Mouse (Mus musculus) liver, embryonic 14.5 days (tissue): ENCODE results near the gene Prr12. TPM values are rescaled to one million over a fixed set of nuclear protein-coding genes. Genes with fewer than 3 reads are reported as not detected.

ENCODE experiments used
- ATAC-seq: fragments of 200-750 bp; cut with Nextera tagmentation; 2 replicates; pipeline ENCODE4 v1.8.0; 2017; ENCODE audit warnings: moderate number of reproducible peaks, mild to moderate bottlenecking, moderate library complexity; ENCODE audit not compliant: insufficient read depth
- DNase-seq, 3 experiments: peaks; one replicate each; pipeline ENCODE4 v3.0.0-alpha.2; 2012 to 2013; ENCODE audit warnings: low read depth in 3 of 3, low spot score in 3 of 3
- H3K27ac ChIP-seq: fragments of 300-500 bp; sonication (generic); 2 replicates; pipeline ENCODE4 v1.5.1; 2014; ENCODE audit warnings: moderate library complexity, mild to moderate bottlenecking, control low read depth, inconsistent platforms
- H3K27me3 ChIP-seq: fragments of 300-500 bp; sonication (generic); 2 replicates; pipeline ENCODE4 v1.6.1; 2014; ENCODE audit warnings: mild to moderate bottlenecking, low read length, moderate library complexity; ENCODE audit not compliant: control insufficient read depth, insufficient read depth
- H3K36me3 ChIP-seq: fragments of 300-500 bp; sonication (generic); replicated peaks from 2 replicates; pipeline ENCODE4 v1.6.1; 2014; ENCODE audit warnings: low read depth; ENCODE audit not compliant: control insufficient read depth, insufficient read depth
- H3K4me1 ChIP-seq, 2 experiments: fragments of 200-500 bp in 1 of 2; fragments of 300-500 bp in 1 of 2; sonication (generic) in 1 of 2; replicated peaks; 2 replicates each; pipeline ENCODE4 v1.6.1; 2012 to 2014; ENCODE audit warnings: antibody characterized with exemption in 1 of 2, inconsistent platforms in 1 of 2, low read length in 1 of 2; ENCODE audit not compliant: control insufficient read depth in 2 of 2, insufficient read depth in 2 of 2
- H3K4me2 ChIP-seq: fragments of 300-500 bp; sonication (generic); 2 replicates; pipeline ENCODE4 v1.6.1; 2014; ENCODE audit warnings: low read depth, mild to moderate bottlenecking, control low read depth, moderate library complexity
- H3K4me3 ChIP-seq, 2 experiments: fragments of 200-500 bp in 1 of 2; fragments of 300-500 bp in 1 of 2; sonication (generic) in 1 of 2; 2 replicates each; pipeline ENCODE4 v1.5.1; 2012 to 2014; ENCODE audit warnings: low read depth in 2 of 2, low read length in 2 of 2, mild to moderate bottlenecking in 2 of 2, control low read depth in 1 of 2, inconsistent platforms in 1 of 2, moderate library complexity in 1 of 2; ENCODE audit not compliant: insufficient read depth in 1 of 2
- H3K9ac ChIP-seq: fragments of 300-500 bp; sonication (generic); replicated peaks from 2 replicates; pipeline ENCODE4 v1.6.1; 2014; ENCODE audit warnings: mild to moderate bottlenecking, control low read depth, moderate library complexity
- H3K9me3 ChIP-seq: fragments of 300-500 bp; sonication (generic); 2 replicates; pipeline ENCODE4 v1.6.1; 2016; ENCODE audit warnings: low read length, mixed read lengths; ENCODE audit not compliant: control insufficient read depth
- CTCF ChIP-seq: IDR thresholded peaks from 2 replicates; pipeline ENCODE4 v1.5.1; 2016; ENCODE audit warnings: antibody characterized with exemption, low read depth, control low read depth
- EP300 ChIP-seq: IDR thresholded peaks from 2 replicates; pipeline ENCODE4 v1.6.1; 2016; ENCODE audit warnings: antibody characterized with exemption, low read depth
- WGBS: fragments of 180-500 bp; shearing (Covaris S2); extraction: QIAGEN DNeasy Blood & Tissue Kit; methylation state at CpG from one replicate; pipeline ENCODE4 v1.1.7; 2014; ENCODE audit not compliant: insufficient replicate concordance; 5-methylcytosine and 5-hydroxymethylcytosine counted together
- polyA plus RNA-seq, 2 experiments: library from polyadenylated mRNA; depleted of rRNA in 1 of 2; stranded (reverse) in 1 of 2; unstranded in 1 of 2; fragments of >200 nt; fragmentation: Nextera tagmentation in 1 of 2; extraction: Ambion mirVana in 1 of 2; gene quantifications; 2 replicates each; pipeline versions ENCODE4 v1.2.1 to v1.2.3; 2012 to 2014

Gene Prr12
- polyA plus RNA-seq, 2 experiments, result 1.9 to 2.6 TPM

DNA sequence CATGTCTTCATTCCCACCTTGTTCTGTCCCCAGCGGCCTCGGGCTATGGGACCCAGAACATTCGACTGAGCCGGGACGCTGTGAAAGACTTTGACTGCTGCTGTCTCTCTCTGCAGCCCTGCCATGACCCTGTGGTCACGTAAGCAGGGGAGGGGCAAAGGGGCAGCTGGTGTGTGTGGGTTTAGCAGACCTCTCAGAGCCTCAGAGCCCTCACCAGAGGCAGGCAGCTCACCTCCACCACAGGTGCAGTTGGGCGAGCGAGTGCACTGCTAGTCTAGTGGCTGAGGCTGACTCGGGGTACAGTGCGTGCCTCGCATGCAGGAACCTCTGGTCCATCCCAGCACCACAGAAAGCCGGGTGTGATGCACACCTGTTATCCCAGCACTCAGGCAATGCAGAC is 21.3 kb upstream of the Prr12 start:
- 82% methylated on average over 12 of the region's 12 CpGs for WGBS
- no peak for TF ChIP-seq EP300
- no peak for TF ChIP-seq CTCF
- H3K4me1 ChIP-seq, result peaks cover 0 to 4% of the 10 kb centered on the region in 2 experiments; a peak in 1 of 4 replicates
- no peak overlapping the region for H3K4me2 ChIP-seq
- no peak for ATAC-seq
- no peak overlapping the region for H3K4me3 ChIP-seq
- H3K9me3 ChIP-seq, result no peaks in the 10 kb centered on the region
- H3K27ac ChIP-seq, result no peak overlapping the region
- no peaks in the 10 kb centered on the region for H3K27me3 ChIP-seq
- no peak overlapping the region for H3K9ac ChIP-seq
- no peak for DNase-seq
- H3K36me3 ChIP-seq, result peaks cover 7% of the 10 kb centered on the region; the same call in 1 of the 2 replicates

DNA sequence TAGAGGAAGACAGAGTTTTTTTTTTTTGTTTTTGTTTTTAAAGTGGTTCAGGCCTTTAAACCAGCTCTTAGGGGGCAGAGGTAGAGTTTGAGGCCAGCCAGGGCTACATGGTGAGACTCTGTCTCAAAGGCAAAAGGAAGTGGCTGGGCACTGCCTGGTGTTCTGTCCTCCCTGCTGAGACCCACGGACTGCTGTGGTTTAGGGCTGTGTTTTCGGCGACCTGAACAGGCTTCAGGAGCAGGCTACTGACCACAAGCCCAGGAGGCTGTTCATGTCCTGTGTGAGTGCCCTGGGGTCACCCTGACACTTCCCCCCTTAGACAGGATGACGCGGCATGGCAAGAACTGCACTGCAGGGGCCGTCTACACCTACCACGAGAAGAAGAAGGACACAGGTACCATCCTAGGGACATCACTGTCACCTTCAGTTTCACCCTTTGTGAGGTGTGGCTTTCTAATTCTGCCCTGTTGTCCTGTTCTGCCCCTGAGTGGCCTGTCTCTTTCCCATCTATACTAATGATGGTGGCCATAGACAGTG is 20.6 kb upstream of the Prr12 start:
- H3K9ac ChIP-seq, result no peak overlapping the region

DNA sequence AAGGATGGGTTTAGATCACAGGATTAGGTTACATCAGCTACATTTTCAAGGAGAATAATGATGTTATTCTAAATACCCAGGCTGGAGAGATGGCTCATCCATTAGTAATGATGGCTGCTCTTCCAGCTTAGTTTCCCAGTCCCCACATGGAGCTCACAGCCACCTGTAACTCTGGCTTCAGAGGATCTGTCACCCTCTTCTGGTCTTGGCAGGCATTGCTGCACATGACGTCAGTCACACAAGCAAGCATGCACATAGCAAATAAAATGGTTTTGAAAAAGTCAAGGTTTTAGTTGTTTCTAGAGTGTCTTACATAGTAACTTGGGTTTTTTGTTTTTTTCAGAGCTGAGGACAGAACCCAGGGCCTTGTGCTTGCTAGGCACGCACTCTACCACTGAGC is 19.5 kb upstream of the Prr12 start:
- 63% methylated on average over 2 of the region's 2 CpGs for WGBS
- no peak for ATAC-seq
- no peak for DNase-seq

More for the DNA sequence above, 20.6 kb upstream of the Prr12 start:
- no peaks in the 10 kb centered on the region for H3K27me3 ChIP-seq
- no peaks in the 10 kb centered on the region for H3K9me3 ChIP-seq
- H3K4me1 ChIP-seq, result peaks cover 0 to 5% of the 10 kb centered on the region in 2 experiments; a peak in 1 of 4 replicates
- DNase-seq (no peak), ATAC-seq (no peak)
- WGBS, result 50% methylated on average over 7 of the region's 7 CpGs
- TF ChIP-seq EP300 (no peak), CTCF (no peak)
- no peak overlapping the region for H3K4me3 ChIP-seq
- H3K36me3 ChIP-seq, result peaks cover 7% of the 10 kb centered on the region; the same call in 1 of the 2 replicates
- no peak overlapping the region for H3K27ac ChIP-seq
- H3K4me2 ChIP-seq, result no peak overlapping the region

DNA sequence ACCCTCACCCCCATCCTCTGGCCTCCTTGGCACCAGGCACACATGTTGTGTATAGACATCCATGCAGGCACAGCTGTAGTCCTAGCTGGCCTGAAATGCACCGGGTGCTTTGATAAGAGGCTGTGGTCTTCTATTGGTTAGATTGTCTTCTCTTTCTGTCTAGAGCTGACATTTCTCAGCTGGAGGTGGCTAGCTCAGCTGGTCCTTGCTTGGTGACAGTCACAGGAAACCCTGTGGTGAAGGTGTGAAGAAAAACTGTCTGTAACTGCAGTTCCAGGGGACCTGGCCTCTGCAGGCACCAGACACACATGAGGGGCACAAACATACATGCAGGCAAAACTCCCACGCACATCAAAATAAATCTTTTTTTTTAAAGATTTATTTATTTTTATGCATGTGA is 17.0 kb upstream of the Prr12 start:
- H3K27ac ChIP-seq, result no peak overlapping the region
- no peaks in the 10 kb centered on the region for H3K36me3 ChIP-seq
- no peak overlapping the region for H3K4me2 ChIP-seq
- 52% methylated on average over 2 of the region's 2 CpGs for WGBS
- ATAC-seq (no peak), DNase-seq (no peak)
- H3K9me3 ChIP-seq, result no peaks in the 10 kb centered on the region
- H3K9ac ChIP-seq, result no peak overlapping the region
- TF ChIP-seq CTCF (no peak), EP300 (no peak)
- H3K4me3 ChIP-seq, result no peak overlapping the region
- H3K4me1 ChIP-seq, result 0 out of 4 replicates have a peak, but pooled peaks cover 0 to 4% of the 10 kb centered on the region in 2 experiments
- H3K27me3 ChIP-seq, result no peaks in the 10 kb centered on the region

More for the DNA sequence above, 19.5 kb upstream of the Prr12 start:
- Histone ChIP-seq H3K9me3 (no peaks in the 10 kb centered on the region), H3K9ac (no peak overlapping the region), H3K4me1 (peaks cover 0 to 5% of the 10 kb centered on the region in 2 experiments; a peak in 1 of 4 replicates), H3K4me2 (no peak overlapping the region), H3K4me3 (no peak overlapping the region), H3K27me3 (no peaks in the 10 kb centered on the region), H3K36me3 (peaks cover 2% of the 10 kb centered on the region; the same call in 1 of the 2 replicates), H3K27ac (no peak overlapping the region)
- TF ChIP-seq CTCF (peak; percentile 67), EP300 (no peak)

DNA sequence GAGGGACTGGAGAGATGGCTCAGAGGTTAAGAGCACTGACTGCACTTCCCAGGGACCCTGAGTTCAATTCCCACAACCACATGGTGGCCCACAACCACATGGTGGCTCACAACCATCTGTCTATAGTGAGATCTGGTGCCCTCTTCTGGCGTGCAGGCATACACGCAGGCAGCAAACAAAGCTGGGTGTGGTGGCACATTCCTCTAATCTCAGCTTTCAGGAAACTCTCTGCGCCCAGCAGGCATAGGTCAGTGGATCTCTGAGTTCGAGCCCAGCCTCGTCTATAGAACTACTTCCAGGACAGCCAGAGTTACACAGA is 15.3 kb upstream of the Prr12 start:
- peak; percentile 93 for TF ChIP-seq CTCF
- no peak for TF ChIP-seq EP300
- DNase-seq (peak in 1 of 3 experiments; percentile 46), ATAC-seq (peak; percentile 46)
- Histone ChIP-seq H3K27me3 (no peaks in the 10 kb centered on the region), H3K36me3 (no peaks in the 10 kb centered on the region), H3K4me1 (peaks cover 6 to 7% of the 10 kb centered on the region in 2 experiments; a peak in 2 of 4 replicates), H3K27ac (no peak overlapping the region), H3K9me3 (no peaks in the 10 kb centered on the region), H3K4me3 (no peak overlapping the region), H3K4me2 (no peak overlapping the region), H3K9ac (no peak overlapping the region)
- WGBS, result 10% methylated on average over 5 of the region's 5 CpGs
